Mouse (Mus musculus) hindbrain, embryonic 11.5 days (tissue): Measurements from ENCODE around the gene Rtbdn. TPM values are rescaled to one million over a fixed set of nuclear protein-coding genes. Genes with fewer than 3 reads are reported as not detected.
"Not testable (repeated sequence)": the region's sequence is repeated elsewhere in the genome, so short reads cannot be mapped to it uniquely, and the experiment has no call there.

ENCODE experiments used
- ATAC-seq: fragments of 200-750 bp; cut with Nextera tagmentation; 2 replicates; pipeline ENCODE4 v1.8.0; 2017; ENCODE audit warnings: mild to moderate bottlenecking, moderate TSS enrichment, moderate library complexity; ENCODE audit not compliant: low FRiP score
- DNase-seq: peaks from one replicate; pipeline ENCODE4 v3.0.0-alpha.2; 2015; ENCODE audit warnings: low spot score
- H3K27ac ChIP-seq: fragments of 300-500 bp; sonication (generic); 2 replicates; pipeline ENCODE4 v1.5.1; 2014; ENCODE audit warnings: mild to moderate bottlenecking, low read depth, low read length
- H3K27me3 ChIP-seq: fragments of 300-500 bp; sonication (generic); 2 replicates; pipeline ENCODE4 v1.6.1; 2014; ENCODE audit warnings: mild to moderate bottlenecking, low read length, moderate library complexity, mixed read lengths; ENCODE audit not compliant: control insufficient read depth, insufficient read depth
- H3K36me3 ChIP-seq: fragments of 300-500 bp; sonication (generic); 2 replicates; pipeline ENCODE4 v1.6.1; 2014; ENCODE audit warnings: mild to moderate bottlenecking, low read length, moderate library complexity, mixed read lengths; ENCODE audit not compliant: control insufficient read depth, insufficient read depth
- H3K4me1 ChIP-seq: fragments of 300-500 bp; sonication (generic); replicated peaks from 2 replicates; pipeline ENCODE4 v1.6.1; 2014; ENCODE audit warnings: low read length, mixed read lengths; ENCODE audit not compliant: control insufficient read depth, insufficient read depth
- H3K4me2 ChIP-seq: fragments of 300-500 bp; sonication (generic); replicated peaks from 2 replicates; pipeline ENCODE4 v1.6.1; 2014; ENCODE audit warnings: mild to moderate bottlenecking, low read depth, low read length
- H3K4me3 ChIP-seq: fragments of 300-500 bp; sonication (generic); 2 replicates; pipeline ENCODE4 v1.5.1; 2014; ENCODE audit warnings: low read depth, low read length
- H3K9ac ChIP-seq: fragments of 300-500 bp; sonication (generic); 2 replicates; pipeline ENCODE4 v1.6.1; 2014; ENCODE audit warnings: low read depth, low read length
- H3K9me3 ChIP-seq: fragments of 300-500 bp; sonication (generic); 2 replicates; pipeline ENCODE4 v1.6.1; 2016; ENCODE audit warnings: low read length; ENCODE audit not compliant: control insufficient read depth
- WGBS: fragments of 180-500 bp; shearing (Covaris S2); extraction: QIAGEN DNeasy Blood & Tissue Kit; methylation state at CpG from one replicate; pipeline ENCODE4 v1.1.7; 2014; 5-methylcytosine and 5-hydroxymethylcytosine counted together
- polyA plus RNA-seq: library from polyadenylated mRNA; unstranded; fragments of >200 nt; fragmentation: Nextera tagmentation; extraction: Ambion mirVana; gene quantifications from 2 replicates; pipeline ENCODE4 v1.2.1, GENCODE M21; 2014

The Rtbdn gene
- polyA plus RNA-seq, 1 experiment from 2014 or later: 0.14 TPM

GRCm38 (mm10) chr8:84907979-84908378, 38.8 kb upstream of the Rtbdn start:
- not testable (repeated sequence) for H3K9me3 ChIP-seq, H3K4me1 ChIP-seq, DNase-seq, H3K36me3 ChIP-seq, H3K9ac ChIP-seq, H3K27ac ChIP-seq
- H3K4me3 ChIP-seq: peak overlapping the region; percentile 41; the same call in 1 of the 2 replicates
- H3K27me3 ChIP-seq: peaks cover 34% of the 10 kb centered on the region
- peak overlapping the region; percentile 75 for H3K4me2 ChIP-seq
- WGBS: 29% methylated on average over 6 of the region's 7 CpGs
- peak; percentile 15; the same call in 1 of the 2 replicates for ATAC-seq

GRCm38 (mm10) chr8:84908421-84909161, 38.2 kb upstream of the Rtbdn start, which contains the start of gene Dnase2a:
Gene Dnase2a, plus strand, starts transcription at chr8:84908560.
- Histone ChIP-seq H3K4me3 (peak within 1 kb of the TSS; percentile 41), H3K4me1 (0 out of 2 replicates have a peak, but pooled peaks cover 7% of the 10 kb centered on the region), H3K9me3 (no peaks in the 10 kb centered on the region), H3K9ac (peak within 1 kb of the TSS; percentile 52; the same call in 1 of the 2 replicates), H3K36me3 (no peaks in the 10 kb centered on the region), H3K27ac (no peak within 1 kb of the TSS), H3K27me3 (peaks cover 39% of the 10 kb centered on the region), H3K4me2 (peak within 1 kb of the TSS; percentile 75)
- ATAC-seq (peak; percentile 91), DNase-seq (peak; percentile 95)
- WGBS: 1% methylated on average over 45 of the region's 45 CpGs

- no peaks in the 10 kb centered on the region; the same call in 1 of the 2 replicates for H3K9me3 ChIP-seq
- ATAC-seq: 0 out of 2 replicates have a peak, but pooled peaks have one; percentile 11
- no peaks in the 10 kb centered on the region for H3K36me3 ChIP-seq
- H3K27me3 ChIP-seq: peaks cover 46% of the 10 kb centered on the region
- WGBS: 51% methylated on average over 20 of the region's 20 CpGs
- DNase-seq: no peak
- H3K4me1 ChIP-seq: 0 out of 2 replicates have a peak, but pooled peaks cover 7% of the 10 kb centered on the region
- H3K9ac ChIP-seq: 0 out of 2 replicates have a peak overlapping the region, but pooled peaks have one; percentile 52
- H3K27ac ChIP-seq: no peak overlapping the region
- peak overlapping the region; percentile 41 for H3K4me3 ChIP-seq
- H3K4me2 ChIP-seq: peak overlapping the region; percentile 75
Measured at GRCm38 (mm10) chr8:84909162-84909767, 37.5 kb upstream of the Rtbdn start.

GRCm38 (mm10) chr8:84909949-84910348, 36.8 kb upstream of the Rtbdn start:
- Histone ChIP-seq H3K4me1 (0 out of 2 replicates have a peak, but pooled peaks cover 7% of the 10 kb centered on the region), H3K9me3 (no peaks in the 10 kb centered on the region; the same call in 1 of the 2 replicates), H3K4me3 (no peak overlapping the region), H3K36me3 (no peaks in the 10 kb centered on the region), H3K27me3 (peaks cover 45% of the 10 kb centered on the region), H3K27ac (no peak overlapping the region), H3K9ac (no peak overlapping the region), H3K4me2 (no peak overlapping the region)
- ATAC-seq: no peak
- WGBS: 78% methylated on average over 5 of the region's 5 CpGs
- DNase-seq: no peak

GRCm38 (mm10) chr8:84910551-84910950, 36.2 kb upstream of the Rtbdn start:
- 93% methylated on average over 6 of the region's 6 CpGs for WGBS
- H3K4me3 ChIP-seq: no peak overlapping the region
- no peak overlapping the region for H3K9ac ChIP-seq
- DNase-seq: no peak
- 0 out of 2 replicates have a peak, but pooled peaks cover 2% of the 10 kb centered on the region for H3K36me3 ChIP-seq
- H3K4me1 ChIP-seq: 0 out of 2 replicates have a peak, but pooled peaks cover 7% of the 10 kb centered on the region
- H3K27ac ChIP-seq: no peak overlapping the region
- no peaks in the 10 kb centered on the region; the same call in 1 of the 2 replicates for H3K9me3 ChIP-seq
- H3K27me3 ChIP-seq: peaks cover 48% of the 10 kb centered on the region
- no peak for ATAC-seq
- H3K4me2 ChIP-seq: no peak overlapping the region

GRCm38 (mm10) chr8:84911854-84912253, 34.9 kb upstream of the Rtbdn start:
- no peak overlapping the region for H3K27ac ChIP-seq
- 75% methylated on average over 9 of the region's 9 CpGs for WGBS
- peaks cover 53% of the 10 kb centered on the region for H3K27me3 ChIP-seq
- H3K36me3 ChIP-seq: 0 out of 2 replicates have a peak, but pooled peaks cover 2% of the 10 kb centered on the region
- no peak overlapping the region for H3K4me3 ChIP-seq
- H3K4me2 ChIP-seq: no peak overlapping the region
- no peak overlapping the region for H3K9ac ChIP-seq
- no peaks in the 10 kb centered on the region; the same call in 1 of the 2 replicates for H3K9me3 ChIP-seq
- DNase-seq (no peak), ATAC-seq (no peak)
- 0 out of 2 replicates have a peak, but pooled peaks cover 7% of the 10 kb centered on the region for H3K4me1 ChIP-seq

GRCm38 (mm10) chr8:84912391-84912790, 34.4 kb upstream of the Rtbdn start:
- no peaks in the 10 kb centered on the region; the same call in 1 of the 2 replicates for H3K9me3 ChIP-seq
- WGBS: 21% methylated on average over 27 of the region's 27 CpGs
- H3K27me3 ChIP-seq: peaks cover 56% of the 10 kb centered on the region
- 0 out of 2 replicates have a peak, but pooled peaks cover 7% of the 10 kb centered on the region for H3K4me1 ChIP-seq
- peak overlapping the region; percentile 29; the same call in 1 of the 2 replicates for H3K4me3 ChIP-seq
- no peak for DNase-seq
- H3K36me3 ChIP-seq: 0 out of 2 replicates have a peak, but pooled peaks cover 2% of the 10 kb centered on the region
- ATAC-seq: no peak
- no peak overlapping the region for H3K9ac ChIP-seq
- H3K27ac ChIP-seq: no peak overlapping the region
- H3K4me2 ChIP-seq: no peak overlapping the region

GRCm38 (mm10) chr8:84912895-84913501, 33.8 kb upstream of the Rtbdn start:
- 2% methylated on average over 55 of the region's 55 CpGs for WGBS
- peak overlapping the region; percentile 29 for H3K4me3 ChIP-seq
- peak; percentile 61 for DNase-seq
- ATAC-seq: no peak
- H3K4me2 ChIP-seq: peak overlapping the region; percentile 47
- H3K27me3 ChIP-seq: peaks cover 62% of the 10 kb centered on the region
- H3K27ac ChIP-seq: no peak overlapping the region
- no peaks in the 10 kb centered on the region; the same call in 1 of the 2 replicates for H3K9me3 ChIP-seq
- H3K36me3 ChIP-seq: 0 out of 2 replicates have a peak, but pooled peaks cover 2% of the 10 kb centered on the region
- H3K4me1 ChIP-seq: 0 out of 2 replicates have a peak, but pooled peaks cover 7% of the 10 kb centered on the region
- H3K9ac ChIP-seq: peak overlapping the region; percentile 20; the same call in 1 of the 2 replicates
